Mouse (Mus musculus) limb, embryonic 10.5 days (tissue): Measurements from ENCODE around the gene Mccc1. TPM values are rescaled to one million over a fixed set of nuclear protein-coding genes. Genes with fewer than 3 reads are reported as not detected.
A peak's percentile ranks its signal among the peaks of the same experiment; 100 is the strongest.

Experiments used
- DNase-seq: peaks from one replicate; pipeline ENCODE4 v3.0.0-alpha.2; 2017; ENCODE audit warnings: low spot score
- H3K27ac ChIP-seq: fragments of 300-500 bp; sonication (generic); 2 replicates; pipeline ENCODE4 v1.5.1; 2016; ENCODE audit warnings: mild to moderate bottlenecking
- H3K27me3 ChIP-seq: fragments of 300-500 bp; sonication (generic); 2 replicates; pipeline ENCODE4 v1.6.1; 2016; ENCODE audit warnings: low read depth, mild to moderate bottlenecking; ENCODE audit not compliant: poor library complexity, severe bottlenecking
- H3K36me3 ChIP-seq: fragments of 300-500 bp; sonication (generic); 2 replicates; pipeline ENCODE4 v1.6.1; 2016; ENCODE audit warnings: mild to moderate bottlenecking, moderate library complexity
- H3K4me1 ChIP-seq: fragments of 300-500 bp; sonication (generic); 2 replicates; pipeline ENCODE4 v1.6.1; 2016
- H3K4me3 ChIP-seq: fragments of 300-500 bp; sonication (generic); 2 replicates; pipeline ENCODE4 v1.5.1; 2016; ENCODE audit warnings: mild to moderate bottlenecking, moderate library complexity
- H3K9me3 ChIP-seq: fragments of 300-500 bp; sonication (generic); replicated peaks from 2 replicates; pipeline ENCODE4 v1.6.1; 2016; ENCODE audit warnings: mild to moderate bottlenecking
- WGBS: fragments of 180-500 bp; shearing (Covaris S2); methylation state at CpG from one replicate; pipeline ENCODE4 v1.1.7; 2016; 5-methylcytosine and 5-hydroxymethylcytosine counted together
- polyA plus RNA-seq: library from polyadenylated mRNA; unstranded; fragments of >200 nt; fragmentation: Nextera tagmentation; extraction: Ambion mirVana; gene quantifications from 2 replicates; pipeline ENCODE4 v1.2.1, GENCODE M21; 2016

Gene Mccc1
- 40.7 and 42.4 TPM in 2 replicates for polyA plus RNA-seq

DNA sequence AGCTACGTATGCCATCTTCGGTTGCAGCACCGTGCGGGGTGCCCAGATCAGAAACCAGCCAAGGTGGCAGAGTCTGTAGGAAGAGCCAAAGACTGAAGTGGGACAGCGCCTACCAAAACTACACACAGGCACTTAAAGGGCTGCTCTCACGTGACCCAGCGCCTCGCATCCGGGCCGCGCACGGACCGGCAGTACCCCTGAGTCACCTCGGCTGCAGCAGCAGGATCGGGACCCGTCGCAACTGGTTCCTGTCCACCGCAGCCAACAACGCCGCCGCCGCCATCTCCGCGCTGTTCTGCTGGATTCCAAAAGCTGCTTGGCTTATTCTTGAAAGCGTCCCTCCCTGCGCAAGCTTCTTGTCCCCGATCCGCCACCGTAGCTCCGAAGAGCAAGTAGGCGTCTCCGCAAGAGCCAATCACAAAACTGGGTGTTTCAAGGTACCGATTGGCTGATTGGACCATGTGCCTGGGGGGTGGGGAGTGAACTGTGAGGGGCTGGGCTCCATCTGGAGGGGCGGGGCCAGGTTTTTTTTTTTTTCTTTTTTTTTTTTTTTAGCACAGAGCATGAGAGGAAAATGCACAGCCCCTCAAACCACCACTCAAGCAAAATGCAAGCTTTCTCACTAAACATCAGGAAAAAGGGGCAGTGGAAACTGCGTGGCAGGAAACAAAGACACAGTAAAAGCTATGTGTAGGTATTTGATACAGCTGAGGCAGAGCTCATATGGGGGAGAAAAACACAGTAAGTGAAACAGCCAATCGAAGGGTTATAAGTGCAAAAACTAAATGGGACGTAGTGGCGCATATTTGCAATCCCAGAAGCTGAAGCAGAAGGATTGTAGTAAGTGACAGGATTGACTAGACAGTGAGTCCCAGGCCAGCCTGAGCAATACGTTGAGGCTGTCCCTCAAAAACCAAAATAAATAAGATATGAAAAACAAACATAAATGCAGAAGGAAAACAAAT, at the start of gene Mccc1:
TSS of gene Mccc1 (minus strand) at position 404 of the 965 bp plus-strand sequence.
- whole genome bisulfite sequencing: 7% methylated on average over 39 of the region's 39 CpGs
- Histone ChIP-seq H3K9me3 (no peaks in the 10 kb centered on the region), H3K27me3 (no peaks in the 10 kb centered on the region), H3K27ac (peak within 1 kb of the TSS; percentile 96), H3K4me1 (peaks cover 4% of the 10 kb centered on the region; the same call in 1 of the 2 replicates), H3K36me3 (peaks cover 5% of the 10 kb centered on the region; the same call in 1 of the 2 replicates), H3K4me3 (peak within 1 kb of the TSS; percentile 79)
- peak; percentile 91 for DNase-seq

- no peak for DNase-seq
- Histone ChIP-seq H3K27ac (no peak overlapping the region), H3K9me3 (no peaks in the 10 kb centered on the region), H3K4me1 (no peaks in the 10 kb centered on the region), H3K27me3 (no peaks in the 10 kb centered on the region), H3K36me3 (no peaks in the 10 kb centered on the region), H3K4me3 (no peak overlapping the region)
- WGBS: 73% methylated on average over 1 of the region's 1 CpGs
Measured at GRCm38 (mm10) chr3:36049106-36049505, 48.6 kb upstream of the Mccc1 start.

- no peak overlapping the region for H3K27ac ChIP-seq
- H3K4me1 ChIP-seq: no peaks in the 10 kb centered on the region
- no peaks in the 10 kb centered on the region for H3K36me3 ChIP-seq
- no peaks in the 10 kb centered on the region for H3K9me3 ChIP-seq
- DNase-seq: no peak
- H3K4me3 ChIP-seq: no peak overlapping the region
- WGBS: 84% methylated on average over 4 of the region's 4 CpGs
- no peaks in the 10 kb centered on the region for H3K27me3 ChIP-seq
Measured at GRCm38 (mm10) chr3:36045086-36045485, 44.6 kb upstream of the Mccc1 start.

- no peak overlapping the region for H3K4me3 ChIP-seq
- no peak for DNase-seq
- no peaks in the 10 kb centered on the region for H3K27me3 ChIP-seq
Measured at GRCm38 (mm10) chr3:36044520-36044919, 44.0 kb upstream of the Mccc1 start.

DNA sequence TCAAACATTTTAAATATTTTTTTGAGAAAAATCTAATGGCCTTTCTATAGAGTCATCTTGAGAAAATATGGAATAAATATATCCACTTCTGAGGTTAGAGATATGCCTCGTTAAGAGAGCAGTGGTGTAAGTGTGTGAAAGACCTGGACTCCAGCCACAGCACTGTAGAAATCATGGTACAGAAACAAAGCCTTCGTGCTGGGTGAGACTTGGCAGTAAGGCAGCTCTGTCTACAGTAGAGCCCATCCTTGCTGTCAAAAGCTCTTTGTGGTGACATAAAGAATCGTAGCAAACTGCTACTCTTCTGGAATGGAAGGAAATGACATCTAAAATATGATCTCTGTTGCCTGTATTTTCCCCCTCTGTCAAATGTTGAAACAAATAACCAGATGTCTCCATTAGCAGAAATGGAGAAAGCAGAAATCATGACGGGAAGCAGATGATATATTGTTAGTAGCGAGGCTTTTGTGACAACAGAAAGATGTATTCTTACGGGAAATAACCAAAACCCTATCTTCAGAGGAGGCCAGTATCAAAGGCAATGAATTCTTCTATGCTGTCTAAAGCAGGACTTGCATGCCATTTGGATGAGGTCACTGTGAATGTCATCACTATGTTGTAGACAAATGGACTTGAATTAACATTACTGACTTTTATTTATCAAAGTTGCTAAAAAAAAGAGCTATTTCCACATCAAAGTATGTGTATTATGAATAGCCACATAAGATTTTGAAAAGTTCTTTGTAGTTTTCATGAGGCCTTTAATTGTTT, 31.4 kb upstream of the Mccc1 start:
- no peak for DNase-seq
- WGBS: 88% methylated on average over 6 of the region's 6 CpGs
- H3K27me3 ChIP-seq: no peaks in the 10 kb centered on the region
- no peaks in the 10 kb centered on the region for H3K4me1 ChIP-seq
- no peaks in the 10 kb centered on the region for H3K36me3 ChIP-seq
- H3K27ac ChIP-seq: no peak overlapping the region
- no peaks in the 10 kb centered on the region for H3K9me3 ChIP-seq
- H3K4me3 ChIP-seq: no peak overlapping the region

More at GRCm38 (mm10) chr3:36044520-36044919, 44.0 kb upstream of the Mccc1 start:
- no peaks in the 10 kb centered on the region for H3K4me1 ChIP-seq
- H3K36me3 ChIP-seq: no peaks in the 10 kb centered on the region
- H3K27ac ChIP-seq: no peak overlapping the region
- H3K9me3 ChIP-seq: no peaks in the 10 kb centered on the region

GRCm38 (mm10) chr3:36029993-36030392, 29.5 kb upstream of the Mccc1 start:
- Histone ChIP-seq H3K4me1 (no peaks in the 10 kb centered on the region), H3K36me3 (no peaks in the 10 kb centered on the region), H3K27ac (no peak overlapping the region), H3K4me3 (no peak overlapping the region), H3K27me3 (no peaks in the 10 kb centered on the region), H3K9me3 (no peaks in the 10 kb centered on the region)
- DNase-seq: no peak
- WGBS: 90% methylated on average over 4 of the region's 4 CpGs

GRCm38 (mm10) chr3:36025732-36026131, 25.3 kb upstream of the Mccc1 start:
- H3K4me3 ChIP-seq: no peak overlapping the region
- no peak for DNase-seq
- no peaks in the 10 kb centered on the region for H3K4me1 ChIP-seq
- H3K36me3 ChIP-seq: no peaks in the 10 kb centered on the region
- no peaks in the 10 kb centered on the region for H3K27me3 ChIP-seq
- WGBS: 91% methylated on average over 6 of the region's 6 CpGs
- H3K27ac ChIP-seq: no peak overlapping the region
- H3K9me3 ChIP-seq: no peaks in the 10 kb centered on the region

DNA sequence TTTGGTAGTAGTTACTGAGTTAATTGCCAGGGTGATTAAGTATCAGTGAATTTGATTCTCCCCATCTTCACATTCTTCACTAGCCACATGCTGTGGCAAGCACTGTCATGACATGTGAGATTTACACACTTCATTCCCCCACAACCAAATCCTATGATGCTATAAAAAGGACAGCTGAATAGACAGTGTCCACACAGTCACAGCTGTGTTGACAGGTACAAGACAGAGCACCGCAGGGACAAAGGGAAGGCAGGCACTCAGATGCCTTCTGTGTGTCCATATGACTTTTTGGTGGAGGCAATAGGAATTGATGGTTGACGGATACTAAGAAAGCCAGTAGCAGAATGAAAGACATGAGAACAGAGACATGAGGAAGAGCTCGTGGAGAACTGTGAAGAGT, 10.8 kb upstream of the Mccc1 start:
- H3K27me3 ChIP-seq: no peaks in the 10 kb centered on the region
- H3K4me3 ChIP-seq: no peak overlapping the region
- no peak for DNase-seq
- H3K9me3 ChIP-seq: no peaks in the 10 kb centered on the region
- 78% methylated on average over 3 of the region's 3 CpGs for WGBS
- H3K27ac ChIP-seq: no peak overlapping the region
- H3K4me1 ChIP-seq: no peaks in the 10 kb centered on the region
- no peaks in the 10 kb centered on the region for H3K36me3 ChIP-seq

GRCm38 (mm10) chr3:36008411-36009154, 8.1 kb upstream of the Mccc1 start:
- Histone ChIP-seq H3K27ac (no peak overlapping the region), H3K4me1 (no peaks in the 10 kb centered on the region), H3K27me3 (no peaks in the 10 kb centered on the region), H3K36me3 (no peaks in the 10 kb centered on the region), H3K4me3 (no peak overlapping the region), H3K9me3 (no peaks in the 10 kb centered on the region)
- no peak for DNase-seq
- WGBS: 68% methylated on average over 4 of the region's 4 CpGs

- Histone ChIP-seq H3K36me3 (no peaks in the 10 kb centered on the region), H3K4me3 (no peak overlapping the region), H3K4me1 (peaks cover 4% of the 10 kb centered on the region; the same call in 1 of the 2 replicates), H3K27me3 (no peaks in the 10 kb centered on the region), H3K9me3 (no peaks in the 10 kb centered on the region), H3K27ac (no peak overlapping the region)
- WGBS: 93% methylated on average over 4 of the region's 4 CpGs
- DNase-seq: no peak
Measured at GRCm38 (mm10) chr3:36004028-36004895, 3.8 kb upstream of the Mccc1 start.

GRCm38 (mm10) chr3:35994552-35995531, 5.6 kb downstream of the Mccc1 start:
- H3K4me3 ChIP-seq: no peak overlapping the region
- peaks cover 3% of the 10 kb centered on the region; the same call in 1 of the 2 replicates for H3K4me1 ChIP-seq
- 68% methylated on average over 11 of the region's 11 CpGs for WGBS
- H3K36me3 ChIP-seq: peaks cover 38% of the 10 kb centered on the region
- no peaks in the 10 kb centered on the region for H3K27me3 ChIP-seq
- DNase-seq: no peak
- H3K27ac ChIP-seq: no peak overlapping the region
- no peaks in the 10 kb centered on the region for H3K9me3 ChIP-seq
